Mouse (Mus musculus): ENCODE results near the gene Nol4l. TPM values are rescaled to one million over a fixed set of nuclear protein-coding genes. Genes with fewer than 3 reads are reported as not detected.

The Nol4l gene
- polyA plus RNA-seq, 1 experiment = 14.1 TPM

GRCm38 (mm10) chr2:153445137-153446016 lies 84.4 kb downstream of the Nol4l start:
- no peak for DNase-seq (ENCODE audit: low read depth)

DNA sequence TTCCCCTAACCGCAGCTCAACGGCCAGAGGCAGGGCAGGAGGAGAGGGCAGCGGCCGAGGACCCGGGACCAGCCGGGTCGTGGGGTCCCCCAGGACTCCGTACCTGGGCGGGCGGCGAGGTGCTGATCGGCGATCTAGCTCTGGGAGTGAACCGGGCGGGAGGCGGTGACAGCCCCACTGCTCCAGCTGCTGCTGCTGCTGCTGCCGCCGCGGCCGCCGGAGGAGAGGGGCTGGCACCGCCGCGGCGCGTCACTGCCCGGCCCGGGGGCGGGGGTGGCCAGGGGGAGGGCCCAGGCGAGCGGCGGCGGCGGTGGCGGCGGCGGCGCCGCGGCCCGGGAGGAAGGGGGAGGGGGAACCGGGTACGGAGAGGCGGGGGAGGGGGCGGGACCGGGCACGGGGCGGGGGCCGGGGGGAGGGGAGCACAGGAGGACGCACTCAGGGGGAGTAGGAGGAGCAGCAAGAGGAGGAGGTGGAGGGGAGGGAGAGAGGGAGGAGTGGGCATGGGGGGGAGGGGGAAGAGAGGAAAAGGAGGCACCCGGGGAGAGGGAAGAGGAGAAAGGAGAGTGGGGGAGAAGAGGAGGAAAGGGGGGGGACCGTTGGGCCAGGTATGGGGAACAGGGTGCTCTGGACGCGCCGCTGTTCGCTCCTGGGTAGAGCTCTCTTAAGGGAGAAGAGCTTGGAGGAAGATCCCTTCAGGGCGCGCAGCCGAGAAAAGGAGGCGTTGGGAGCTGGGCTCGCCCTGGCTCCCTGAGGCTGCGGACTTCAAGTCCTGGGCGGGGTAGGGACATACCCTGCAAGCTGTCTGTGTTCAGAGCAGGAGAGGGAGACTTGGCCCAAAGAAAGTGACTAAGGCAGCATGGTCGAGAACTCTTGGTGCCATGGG lies 85.3 kb downstream of the Nol4l start:
- no peak for DNase-seq (ENCODE audit: low read depth)

DNA sequence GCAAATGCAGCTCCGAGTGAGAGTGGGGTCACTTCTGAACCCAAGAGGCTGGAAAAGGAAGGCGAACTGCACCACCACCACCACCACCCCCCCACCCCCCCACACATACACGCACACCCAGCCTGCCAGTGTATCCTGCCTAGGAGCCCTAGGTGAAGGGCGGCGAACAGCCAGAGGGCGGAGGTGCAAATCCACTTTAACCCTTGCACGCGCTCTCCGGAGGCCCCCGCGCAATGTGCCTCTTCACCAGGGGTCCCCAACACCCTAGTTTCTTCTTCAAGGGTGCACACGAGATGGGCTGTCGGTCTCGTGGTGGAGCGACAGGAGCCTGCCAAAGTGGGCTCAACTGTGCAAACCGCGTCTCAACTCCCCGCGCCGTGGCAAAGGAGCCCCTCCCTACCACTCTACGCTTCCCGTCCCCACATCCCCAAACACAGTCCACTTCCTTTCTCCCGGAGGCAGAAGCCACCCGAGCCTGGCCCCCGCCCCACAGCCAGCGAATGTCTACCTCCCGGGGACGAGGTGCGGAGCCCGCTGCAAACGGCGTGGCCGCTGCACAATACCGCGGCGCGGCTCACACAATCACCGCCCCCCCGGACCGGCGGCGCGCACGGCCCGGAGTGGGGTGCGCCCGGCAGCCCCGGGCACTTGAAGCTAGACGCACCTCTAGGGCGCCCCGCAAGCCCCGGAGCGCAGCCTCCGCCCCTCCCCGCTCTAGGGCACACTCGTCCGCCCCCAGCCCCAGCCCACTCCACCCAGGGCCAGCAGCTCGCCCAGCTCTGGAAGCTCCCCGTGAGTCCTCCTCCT lies 86.1 kb downstream of the Nol4l start:
- DNase-seq (ENCODE audit: low read depth) = no peak

DNA sequence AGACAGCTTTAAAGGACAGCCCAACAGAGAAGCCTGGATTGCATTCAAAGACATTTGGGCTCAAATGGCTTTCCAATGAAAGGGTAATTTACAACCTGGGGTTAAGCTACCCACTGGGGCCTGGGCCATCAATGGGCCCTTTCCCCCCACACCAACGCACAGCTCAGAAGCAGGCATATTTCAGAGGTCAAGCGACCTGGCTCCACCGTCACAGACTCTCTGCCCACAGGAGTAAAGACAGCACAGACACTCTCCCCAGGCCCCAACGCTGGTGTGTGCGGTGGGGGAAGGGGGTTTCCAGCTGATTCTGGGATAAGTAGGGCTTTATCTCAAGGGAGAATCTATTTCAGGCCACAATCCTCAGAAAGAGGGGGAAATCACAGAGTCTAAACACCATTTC lies 87.1 kb downstream of the Nol4l start:
- DNase-seq (ENCODE audit: low read depth) = no peak

- no peak for DNase-seq (ENCODE audit: low read depth)
These were observed 88.5 kb downstream of the Nol4l start for GRCm38 (mm10) chr2:153441228-153441627.

GRCm38 (mm10) chr2:153440755-153441154 lies 89.0 kb downstream of the Nol4l start:
- DNase-seq (ENCODE audit: low read depth) = no peak

DNA sequence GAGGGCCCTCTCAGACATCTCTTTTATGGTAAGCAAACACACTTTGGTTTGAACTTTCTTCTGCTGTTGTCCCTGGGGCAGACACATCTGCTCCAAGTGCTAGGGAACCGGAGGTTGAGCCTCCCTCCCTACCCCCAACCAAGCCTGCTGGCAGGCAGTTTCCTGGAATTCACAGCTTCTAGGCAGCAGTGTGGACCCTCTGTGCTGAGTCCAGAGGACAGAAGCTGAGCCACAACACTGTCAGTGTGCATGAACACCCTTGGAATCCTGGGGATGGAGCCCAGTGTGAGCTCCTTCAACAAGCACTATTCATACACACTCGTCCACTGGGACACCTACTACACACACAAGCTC lies 92.5 kb downstream of the Nol4l start:
- no peak for DNase-seq (ENCODE audit: low read depth)

DNA sequence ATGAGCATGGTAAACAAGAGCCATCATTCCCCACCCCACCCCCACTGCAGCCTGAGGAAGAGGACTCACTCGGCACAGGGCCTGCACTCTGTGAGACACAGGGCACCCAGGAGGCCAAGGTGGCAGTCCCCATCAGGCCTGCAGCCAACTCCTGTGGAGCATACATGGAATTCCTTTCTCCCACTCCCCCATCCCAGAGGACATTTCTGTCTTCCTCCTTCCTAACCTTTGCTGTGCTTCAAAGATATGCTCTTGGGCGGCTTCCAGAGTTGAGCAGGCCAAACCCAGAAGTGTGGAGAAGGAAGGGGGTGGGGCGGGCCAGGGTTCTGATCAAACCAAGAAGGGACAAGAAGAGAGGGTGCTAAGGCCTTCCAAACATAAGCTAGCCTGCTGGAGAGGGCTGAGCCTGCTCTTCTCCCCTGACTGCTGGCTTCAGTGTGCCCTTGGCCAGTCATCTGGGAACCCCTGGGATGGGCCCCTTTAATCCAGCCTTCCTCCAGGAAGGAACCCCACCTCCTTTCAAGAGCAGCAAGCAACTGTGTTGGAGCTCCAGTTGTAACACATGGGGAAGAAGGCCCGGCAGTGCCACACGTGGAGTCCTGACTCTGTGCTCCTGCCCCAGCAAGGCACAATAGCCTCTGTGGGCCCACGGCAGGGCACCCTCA lies 93.0 kb downstream of the Nol4l start:
- no peak for DNase-seq (ENCODE audit: low read depth)

DNA sequence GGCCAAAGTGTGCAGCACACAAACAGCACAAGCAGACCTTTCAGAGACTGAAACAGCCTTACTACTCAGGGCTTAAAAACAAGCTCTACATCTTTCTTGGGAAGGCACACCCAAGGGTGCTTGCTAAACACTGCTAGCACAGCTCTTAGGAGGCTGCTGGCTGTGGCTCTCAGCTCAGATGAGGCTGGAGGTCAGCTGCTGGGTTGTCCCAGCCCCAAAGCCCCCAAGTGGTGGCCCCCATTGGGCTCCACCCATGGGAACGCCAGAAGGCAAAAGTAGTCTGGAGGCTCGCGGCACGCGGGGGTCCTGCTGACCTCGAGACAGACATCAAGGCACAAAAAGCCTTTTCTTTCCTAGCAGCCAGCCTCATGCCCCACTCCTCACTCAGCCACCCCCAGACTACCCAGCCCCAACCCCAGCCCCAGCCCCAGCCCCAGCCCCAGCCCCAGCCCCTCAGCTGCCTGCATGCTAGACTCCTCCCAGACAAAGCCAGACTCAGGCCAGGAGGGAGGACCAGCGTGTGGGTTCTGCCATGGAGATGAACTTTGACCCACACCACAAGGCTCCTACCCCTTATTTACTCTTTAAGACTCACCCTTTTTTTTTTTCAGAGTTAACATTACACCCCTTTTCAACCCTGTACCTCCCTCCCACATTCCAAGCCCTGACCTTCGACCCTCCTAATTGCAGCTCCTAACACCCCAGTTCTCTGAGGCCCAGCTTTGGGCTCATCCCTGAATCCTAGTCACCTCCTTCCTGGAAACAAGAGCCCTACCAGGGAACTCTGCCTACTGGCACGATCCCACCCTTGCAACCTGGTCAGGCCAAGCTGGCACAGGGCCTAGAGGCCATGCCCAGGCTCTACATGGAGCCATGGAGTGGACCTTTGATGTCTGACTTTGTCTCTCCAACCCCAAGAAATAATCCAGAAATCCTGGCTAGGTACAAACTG lies 94.6 kb downstream of the Nol4l start:
- no peak for DNase-seq (ENCODE audit: low read depth)

DNA sequence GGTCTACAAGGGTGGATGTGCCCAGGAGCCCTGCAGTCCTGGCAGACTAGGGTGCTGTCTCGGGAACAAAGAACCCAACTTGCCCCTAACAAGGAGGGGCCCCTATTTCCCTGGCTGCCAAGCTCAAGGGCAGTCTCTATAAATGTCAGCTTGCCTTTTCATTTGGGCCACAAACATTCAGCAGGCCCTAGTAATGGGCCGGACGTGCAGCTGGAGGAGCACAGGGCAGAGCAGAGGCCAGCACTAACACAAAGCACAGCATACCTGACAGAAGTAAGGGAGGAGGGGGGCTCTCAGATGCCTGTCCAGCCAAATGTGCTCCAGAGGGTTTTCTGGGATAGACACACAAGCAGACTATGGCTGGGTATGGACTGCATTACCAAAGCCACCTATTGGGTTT lies 95.9 kb downstream of the Nol4l start:
- DNase-seq (ENCODE audit: low read depth) = no peak

- no peak for DNase-seq (ENCODE audit: low read depth)
These were observed 97.3 kb downstream of the Nol4l start for GRCm38 (mm10) chr2:153432492-153432891.

GRCm38 (mm10) chr2:153430571-153430970 lies 99.2 kb downstream of the Nol4l start:
- DNase-seq (ENCODE audit: low read depth) = no peak

DNA sequence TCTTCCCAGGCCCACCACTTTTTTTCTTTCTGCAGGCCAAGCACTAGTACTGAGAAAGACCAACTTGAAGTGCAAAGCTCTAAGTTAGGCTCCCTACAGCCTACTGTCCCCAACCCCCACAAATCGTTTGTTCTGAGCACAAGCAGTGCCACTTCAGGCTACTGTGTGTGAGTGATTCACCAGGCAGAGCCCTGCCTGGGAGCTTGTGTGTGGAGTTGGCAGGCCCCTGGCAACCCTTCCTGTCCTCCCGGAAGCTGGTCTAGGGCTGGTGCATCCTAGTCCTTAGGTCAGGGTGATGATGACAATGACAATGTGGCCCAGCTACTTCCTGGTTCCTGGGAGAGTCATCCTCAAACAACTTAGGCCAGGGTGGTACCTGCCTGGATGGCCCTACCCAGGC lies 101.3 kb downstream of the Nol4l start:
- no peak for DNase-seq (ENCODE audit: low read depth)

DNA sequence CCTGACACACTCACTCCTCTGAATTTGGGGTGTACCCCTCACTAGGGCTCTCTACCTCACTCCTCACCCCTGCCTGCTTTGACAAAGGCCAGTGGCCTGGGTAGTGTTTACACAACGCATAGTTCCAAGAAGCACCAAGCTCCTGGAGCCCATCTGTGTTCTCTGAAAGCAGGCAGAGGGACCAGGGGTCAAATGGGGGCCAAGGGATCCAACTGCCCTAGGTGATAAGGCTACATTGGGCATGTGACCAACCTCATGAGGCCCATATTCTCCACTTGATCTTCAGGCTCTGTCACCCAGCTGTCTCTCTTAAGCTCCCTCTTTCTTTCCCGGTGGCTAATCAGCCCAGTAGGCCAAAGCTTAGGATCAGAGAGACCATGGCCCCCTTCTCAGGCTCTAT lies 102.8 kb downstream of the Nol4l start:
- DNase-seq (ENCODE audit: low read depth) = no peak

- DNase-seq (ENCODE audit: low read depth) = no peak
These were observed 103.6 kb downstream of the Nol4l start for GRCm38 (mm10) chr2:153425998-153426670.

- no peak for DNase-seq (ENCODE audit: low read depth)
These were observed 104.5 kb downstream of the Nol4l start for GRCm38 (mm10) chr2:153425124-153425844.

DNA sequence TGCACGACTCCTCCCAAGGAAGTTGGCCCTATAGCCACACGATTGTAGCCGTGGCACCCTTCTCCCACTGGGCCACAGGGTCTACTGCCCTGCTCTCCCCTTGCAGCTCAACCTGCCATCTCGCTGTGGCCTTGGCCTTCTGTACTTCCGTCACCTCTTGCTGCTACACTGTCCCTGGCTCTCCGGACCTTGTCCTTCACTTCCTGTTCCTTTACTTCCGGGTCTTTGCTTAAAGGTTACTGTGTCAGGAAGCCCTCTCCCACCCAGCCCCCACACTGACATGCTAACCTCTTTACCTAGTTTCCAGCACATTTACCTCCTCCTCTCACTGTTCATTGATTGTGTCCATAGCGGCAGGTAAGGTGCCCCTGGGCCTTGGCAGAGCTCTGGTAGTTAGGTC lies 105.2 kb downstream of the Nol4l start:
- no peak for DNase-seq (ENCODE audit: low read depth)

- no peak for DNase-seq (ENCODE audit: low read depth)
These were observed 106.7 kb downstream of the Nol4l start for GRCm38 (mm10) chr2:153423113-153423512.

GRCm38 (mm10) chr2:153422051-153422450 lies 107.7 kb downstream of the Nol4l start:
- no peak for DNase-seq (ENCODE audit: low read depth)

Measured in gonadal fat pad, adult 2 months (tissue).